Mouse (Mus musculus): ENCODE measurements around the gene Tmc5.

GRCm38 (mm10) chr7:118712228-118713173, 115.4 kb downstream of the Tmc5 start, which contains the start of gene Ccp110:
- TF ChIP-seq GATA1 (IDR thresholded peaks at IDR 0.05; ENCODE audit: borderline replicate concordance, low read length), result no peak
- no peak for TF ChIP-seq CTCF (IDR thresholded peaks at IDR 0.05; ENCODE audit: low read depth, low read length)
